Mouse (Mus musculus) adrenal gland, adult 18-20 months (tissue): ENCODE data around the gene Hs3st4. TPM values are rescaled to one million over a fixed set of nuclear protein-coding genes. Genes with fewer than 3 reads are reported as not detected.

Experiments
- DNase-seq, 2 experiments: peaks; one replicate each; pipeline ENCODE4 v3.0.0; 2021 to 2022; ENCODE audit warnings: low spot score in 2 of 2
- total RNA-seq, 2 experiments: library from RNA; stranded (reverse); gene quantifications; 1 replicate in 1 of 2; 2 replicates in 1 of 2; pipeline ENCODE4 v1.2.3; 2021

Gene Hs3st4
- total RNA-seq, 2 experiments from 2014 or later, result not detected

DNA sequence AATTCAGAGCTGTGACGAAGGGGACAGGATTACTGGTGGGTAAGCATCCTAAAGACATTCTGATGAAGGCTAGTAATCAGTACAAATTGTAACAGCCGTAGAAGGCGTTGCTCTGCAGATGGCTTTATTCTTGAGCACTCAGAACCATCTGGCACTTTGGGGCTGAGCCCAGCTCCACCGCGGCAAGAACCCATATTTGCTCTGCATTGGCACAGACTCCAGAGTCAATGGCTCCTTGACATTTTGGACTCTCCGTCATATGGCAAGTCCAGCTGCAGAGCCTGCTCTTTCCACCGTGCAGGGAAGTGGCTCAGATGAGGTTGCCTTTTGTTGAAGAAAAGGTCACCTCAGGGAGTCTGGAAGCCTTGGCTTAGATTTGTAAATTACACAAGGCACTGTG is 148.6 kb downstream of the Hs3st4 start:
- no peak for DNase-seq

GRCm38 (mm10) chr7:124136133-124136532 is 153.5 kb downstream of the Hs3st4 start:
- DNase-seq, result no peak

DNA sequence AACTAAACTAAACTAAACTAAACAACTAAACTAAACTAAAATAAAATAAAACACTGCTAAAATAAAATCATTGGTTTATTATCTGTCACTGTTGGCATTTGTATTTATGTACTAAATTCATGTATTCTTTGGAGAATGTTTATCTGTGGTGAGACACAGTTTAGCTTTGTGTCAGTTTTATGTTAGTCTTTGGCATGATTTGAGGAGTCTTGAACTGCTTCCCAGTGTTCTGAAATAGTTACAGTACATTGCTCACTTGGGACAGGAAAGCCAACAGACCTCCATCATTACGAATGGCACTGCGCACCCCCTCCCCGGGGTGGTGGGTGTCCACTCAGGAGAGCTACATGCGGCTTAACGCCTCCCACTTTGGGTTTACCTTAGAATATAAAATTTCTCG is 158.6 kb downstream of the Hs3st4 start:
- DNase-seq, result no peak

GRCm38 (mm10) chr7:124150901-124151300 is 168.2 kb downstream of the Hs3st4 start:
- DNase-seq, result no peak

DNA sequence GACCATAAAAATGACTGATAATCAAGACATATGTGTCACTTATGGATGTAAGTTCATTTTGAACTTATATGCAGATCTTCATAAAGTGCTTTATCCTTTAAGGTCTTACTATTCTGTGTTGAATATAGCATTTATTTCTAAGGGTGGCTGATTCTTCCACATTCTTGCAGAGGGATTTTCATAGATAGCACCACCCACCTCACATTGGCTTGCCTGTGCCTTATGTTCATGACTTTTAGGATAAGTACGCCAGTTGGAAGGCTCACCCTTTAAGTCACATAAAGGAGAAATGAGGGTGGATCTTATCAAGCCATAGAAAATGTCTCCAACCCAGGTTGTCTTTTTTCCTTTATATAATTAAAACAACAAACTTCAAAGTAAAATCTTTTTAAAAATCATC is 180.6 kb downstream of the Hs3st4 start:
- no peak for DNase-seq

DNA sequence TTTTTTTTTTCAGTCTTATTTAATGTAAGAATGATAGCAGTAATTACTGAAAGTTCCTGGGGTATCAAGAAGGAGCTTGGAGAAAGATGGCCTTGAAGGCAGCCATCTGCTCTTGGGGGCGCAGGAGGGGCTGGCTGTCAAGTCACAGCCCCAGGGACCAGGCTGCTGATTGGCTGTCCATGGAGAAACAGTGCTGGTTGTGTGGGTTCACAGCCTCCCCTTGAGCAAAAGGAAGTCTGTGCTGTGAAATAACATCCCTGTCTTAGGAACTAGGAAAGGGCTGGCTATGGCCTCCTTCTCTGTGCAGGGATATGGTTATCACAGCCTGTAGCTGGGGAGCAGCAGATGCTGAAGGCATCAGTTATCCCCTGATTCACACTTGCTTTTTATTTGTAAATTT is 183.6 kb downstream of the Hs3st4 start:
- DNase-seq, result no peak

DNA sequence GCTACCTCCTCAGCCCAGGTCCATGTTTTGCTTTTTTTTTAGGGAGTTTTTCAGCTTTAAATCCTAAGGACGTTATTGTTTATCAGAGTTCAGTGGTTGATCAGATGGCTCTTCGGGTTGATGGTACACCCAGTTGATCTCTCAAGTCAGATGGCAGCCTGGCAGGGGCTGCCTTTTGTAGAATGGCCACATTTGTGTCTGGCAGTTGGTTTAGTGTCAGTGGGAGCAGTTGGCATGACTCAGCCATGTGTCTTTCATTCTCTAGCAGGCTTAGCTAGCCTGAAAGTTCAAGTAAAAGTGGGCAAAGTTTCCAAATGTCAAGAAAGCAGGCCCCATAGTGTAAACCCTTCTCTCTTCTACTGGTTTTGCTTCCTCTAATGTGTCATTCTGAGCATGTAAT is 186.1 kb downstream of the Hs3st4 start:
- DNase-seq, result no peak

- DNase-seq, result no peak
Observed at GRCm38 (mm10) chr7:124170001-124170400, 187.3 kb downstream of the Hs3st4 start.

DNA sequence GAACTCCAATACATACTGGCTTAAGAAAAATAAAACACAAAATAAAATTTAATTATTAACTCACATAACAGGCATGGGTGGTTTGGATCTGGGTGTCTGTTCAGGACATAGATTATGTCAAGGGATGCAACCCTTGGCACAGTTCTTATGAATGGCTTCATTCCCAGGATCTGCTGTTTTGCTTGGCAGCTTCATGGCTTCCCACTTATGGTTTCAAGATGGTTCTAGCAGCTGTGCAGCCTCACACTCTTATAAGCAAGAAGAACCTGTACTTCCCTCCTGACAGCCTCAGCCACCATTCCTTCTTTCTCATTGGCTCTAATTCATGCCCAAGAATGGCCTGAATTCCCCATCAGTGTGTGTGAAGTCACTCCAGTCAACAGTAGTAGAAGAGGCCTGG is 189.3 kb downstream of the Hs3st4 start:
- no peak for DNase-seq

DNA sequence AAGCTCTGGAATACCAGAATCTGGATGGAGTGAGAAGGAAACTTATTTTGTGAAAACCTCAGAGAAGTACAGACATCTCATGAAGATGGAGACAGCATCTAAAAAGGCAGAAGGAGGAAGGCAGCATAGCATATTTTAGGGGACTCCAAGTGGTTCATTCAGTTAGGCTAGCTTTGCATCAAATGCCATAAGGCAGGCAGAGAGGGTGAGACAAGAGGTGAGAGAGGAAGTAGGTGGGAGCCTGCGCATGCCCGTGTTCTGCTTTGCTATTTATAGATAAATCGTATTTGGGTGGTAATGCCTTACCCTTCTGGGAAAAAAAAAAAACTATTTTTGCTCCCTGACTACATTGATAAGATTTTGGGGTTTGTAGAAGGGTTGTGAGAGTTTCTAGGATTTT is 198.3 kb downstream of the Hs3st4 start:
- no peak for DNase-seq

GRCm38 (mm10) chr7:124184693-124185092 is 202.0 kb downstream of the Hs3st4 start:
- DNase-seq, result no peak

DNA sequence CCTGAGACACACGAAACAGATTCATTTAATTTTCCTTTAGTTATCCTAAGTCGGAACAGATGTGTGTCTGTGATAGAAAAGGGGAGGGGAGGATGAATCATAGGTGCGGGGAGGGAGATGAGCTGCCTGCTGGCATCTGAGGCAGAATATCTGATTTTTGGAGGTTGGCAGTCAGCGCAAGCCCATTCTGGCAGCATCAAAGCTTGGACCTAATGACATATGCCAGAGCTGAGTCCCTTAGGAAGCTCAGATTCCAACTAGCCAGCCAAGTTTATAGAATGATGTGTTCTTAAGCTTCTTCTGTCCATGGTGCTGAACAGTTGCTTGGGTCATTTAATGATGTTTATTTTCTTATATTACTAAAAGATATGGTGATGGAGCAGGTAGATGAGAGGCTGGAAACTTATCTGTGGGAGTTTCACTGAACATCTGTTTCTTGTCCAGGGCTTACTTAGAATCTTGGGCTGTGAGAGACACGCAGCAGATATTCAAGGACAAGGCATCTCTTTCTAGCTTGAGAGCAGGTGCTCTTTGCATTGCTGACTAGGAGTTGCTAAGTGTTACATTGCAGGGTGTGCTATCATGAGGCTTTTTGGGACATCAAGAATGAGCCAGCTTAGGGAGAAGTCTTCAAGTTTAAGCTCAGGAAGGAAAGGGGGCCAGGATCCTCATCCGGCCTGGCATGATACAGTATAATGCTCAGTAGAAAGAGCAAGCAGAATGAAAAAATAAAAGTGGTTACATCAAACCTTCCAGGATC is 216.3 kb downstream of the Hs3st4 start:
- DNase-seq, result no peak

DNA sequence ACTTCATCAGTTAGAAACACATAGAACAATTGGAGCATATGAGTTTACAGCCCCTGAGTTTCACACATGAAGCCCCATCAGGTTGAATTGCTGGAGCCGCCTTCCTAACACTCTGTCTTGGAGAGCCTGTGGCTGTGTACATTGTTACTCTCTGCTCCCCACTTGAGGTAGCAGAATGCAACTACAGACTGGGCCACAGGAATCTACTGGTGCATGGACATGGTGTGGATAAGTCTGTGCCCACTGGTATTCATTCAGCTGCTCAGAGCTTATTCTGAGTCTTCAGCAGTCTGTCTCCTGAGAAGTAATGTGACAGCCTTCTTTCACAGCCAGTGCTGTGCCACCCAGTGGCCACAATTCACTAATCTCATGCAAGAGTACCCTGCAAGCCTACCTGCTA is 234.3 kb downstream of the Hs3st4 start:
- DNase-seq, result no peak

- no peak for DNase-seq
Observed at GRCm38 (mm10) chr7:124220556-124220955, 237.9 kb downstream of the Hs3st4 start.

DNA sequence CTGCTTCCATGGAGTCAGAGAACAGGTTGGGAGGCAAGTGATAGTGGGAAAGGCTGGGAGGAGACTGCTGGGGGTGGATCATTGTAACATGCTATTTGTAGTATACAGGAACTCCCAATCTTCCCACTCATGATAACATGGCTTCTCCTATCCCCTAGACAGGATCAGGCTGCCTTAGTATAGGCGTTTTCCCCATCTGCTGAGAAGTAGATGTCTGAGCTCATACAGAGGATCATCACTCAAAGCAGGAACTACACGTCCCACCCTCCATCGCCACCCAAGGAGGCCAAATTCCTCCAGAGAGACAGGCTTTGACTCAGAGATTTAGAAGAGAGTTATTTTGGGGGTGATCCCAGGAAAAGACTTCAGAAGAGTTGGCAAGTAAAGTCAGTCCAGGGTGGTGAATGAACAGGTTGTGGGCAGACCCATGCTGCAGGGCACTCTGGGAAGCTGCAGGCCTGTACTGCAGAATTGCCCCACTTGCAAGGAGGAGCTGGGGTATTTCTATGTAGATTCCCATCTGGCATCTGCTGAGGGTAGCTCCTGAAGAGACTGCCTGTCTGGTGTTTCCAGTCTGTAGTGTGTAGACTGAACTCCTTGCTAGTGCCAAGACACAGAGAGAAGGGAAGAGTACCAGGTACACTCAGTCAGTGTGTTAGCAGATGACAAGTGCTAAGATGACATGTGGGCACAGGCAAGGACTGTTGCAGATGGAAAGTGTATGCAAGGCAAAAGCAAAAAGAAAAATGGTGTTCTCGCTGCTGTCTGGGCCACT is 255.4 kb downstream of the Hs3st4 start:
- no peak for DNase-seq

GRCm38 (mm10) chr7:124239903-124240647 is 257.4 kb downstream of the Hs3st4 start:
- no peak for DNase-seq

DNA sequence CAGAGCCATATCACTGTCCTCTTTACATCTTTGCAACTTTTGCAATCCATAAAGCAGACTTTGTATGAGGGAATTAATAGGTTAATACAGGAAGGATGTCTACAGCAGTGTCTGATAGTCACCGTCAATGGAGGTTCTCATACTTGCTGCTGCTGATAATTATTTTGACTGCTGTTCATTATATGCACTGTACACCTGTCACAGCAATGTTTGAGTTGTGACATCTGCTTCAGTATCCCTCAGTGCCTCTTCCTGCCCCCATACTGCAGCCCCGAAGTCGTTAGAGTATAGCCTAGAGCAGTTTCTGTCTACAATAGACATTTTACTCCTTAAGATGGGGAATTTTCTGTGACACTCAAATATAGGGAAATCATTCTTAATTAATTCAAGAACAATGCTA is 267.2 kb downstream of the Hs3st4 start:
- DNase-seq, result no peak

DNA sequence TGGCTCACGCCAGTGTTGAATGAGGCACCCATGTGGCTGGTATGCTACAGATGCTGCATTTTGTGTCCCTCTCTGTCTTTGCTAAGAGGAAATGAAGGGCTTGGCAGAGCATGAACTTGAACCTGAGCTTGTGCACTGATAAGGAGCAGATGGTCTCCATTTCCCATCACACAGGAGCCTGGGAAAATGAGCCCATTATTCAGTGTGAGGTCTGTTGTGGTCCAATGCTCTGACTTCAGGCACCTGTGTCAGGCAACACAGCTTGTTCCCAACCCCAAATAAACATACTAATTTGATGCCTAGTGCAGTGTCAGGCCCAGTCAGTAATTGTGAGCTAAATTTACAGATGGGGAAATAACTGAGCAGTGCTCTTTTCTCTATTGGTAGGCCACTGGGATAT is 267.9 kb downstream of the Hs3st4 start:
- DNase-seq, result no peak

DNA sequence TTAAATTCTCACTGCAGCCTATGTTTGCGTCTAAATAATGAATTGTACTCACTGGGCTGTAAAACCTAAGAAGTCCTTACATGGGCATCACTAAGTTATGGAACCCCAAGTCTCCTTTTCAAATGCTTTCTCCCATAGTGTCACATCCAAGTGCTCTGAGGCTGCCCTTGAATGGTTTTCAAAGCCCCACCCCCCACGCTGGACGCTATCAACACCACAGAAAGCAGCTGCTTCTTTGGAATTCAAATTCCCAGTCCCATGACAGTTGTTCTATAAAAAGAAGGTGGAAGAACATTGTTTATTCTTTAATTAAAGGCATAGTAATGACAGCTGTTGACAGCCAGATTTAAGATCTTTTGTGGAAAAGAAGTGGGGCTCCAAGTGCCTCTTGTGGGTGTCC is 275.8 kb downstream of the Hs3st4 start:
- DNase-seq, result no peak

- no peak for DNase-seq
Observed at GRCm38 (mm10) chr7:124270734-124271133, 288.1 kb downstream of the Hs3st4 start.

- no peak for DNase-seq
Observed at GRCm38 (mm10) chr7:124289873-124290272, 307.2 kb downstream of the Hs3st4 start.

DNA sequence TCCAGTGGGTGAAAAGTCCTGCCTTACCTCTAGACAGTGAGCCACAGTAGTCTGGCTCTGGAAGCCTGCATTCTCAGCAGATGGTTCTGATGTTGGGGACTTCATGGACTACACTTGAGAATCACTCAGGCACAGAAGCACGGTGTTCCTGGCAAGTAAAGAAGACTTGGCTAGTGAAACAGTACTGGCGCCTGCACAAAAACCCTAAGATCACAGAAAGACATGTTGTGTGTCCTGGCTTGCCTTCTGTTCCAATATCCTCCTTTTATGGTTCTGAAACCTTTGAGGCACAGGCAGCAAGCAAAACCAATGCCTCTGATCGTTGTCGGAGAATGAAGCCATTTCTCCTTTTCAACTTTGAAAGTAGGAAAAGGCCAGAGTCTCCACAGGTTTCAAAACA is 336.8 kb downstream of the Hs3st4 start:
- no peak for DNase-seq
